Mouse (Mus musculus) c-Kit-negative CD71-positive TER-119-positive erythroid progenitor cells, embryonic 14.5 days (primary cell): ENCODE measurements around the gene Dpagt1.
"Not testable (repeated sequence)": the region's sequence is repeated elsewhere in the genome, so short reads cannot be mapped to it uniquely, and the experiment has no call there.

Experiments
- DNase-seq: peaks from one replicate; pipeline ENCODE4 v3.0.0-alpha.2; 2013; ENCODE audit warnings: low read depth, low spot score

The Dpagt1 gene

DNA sequence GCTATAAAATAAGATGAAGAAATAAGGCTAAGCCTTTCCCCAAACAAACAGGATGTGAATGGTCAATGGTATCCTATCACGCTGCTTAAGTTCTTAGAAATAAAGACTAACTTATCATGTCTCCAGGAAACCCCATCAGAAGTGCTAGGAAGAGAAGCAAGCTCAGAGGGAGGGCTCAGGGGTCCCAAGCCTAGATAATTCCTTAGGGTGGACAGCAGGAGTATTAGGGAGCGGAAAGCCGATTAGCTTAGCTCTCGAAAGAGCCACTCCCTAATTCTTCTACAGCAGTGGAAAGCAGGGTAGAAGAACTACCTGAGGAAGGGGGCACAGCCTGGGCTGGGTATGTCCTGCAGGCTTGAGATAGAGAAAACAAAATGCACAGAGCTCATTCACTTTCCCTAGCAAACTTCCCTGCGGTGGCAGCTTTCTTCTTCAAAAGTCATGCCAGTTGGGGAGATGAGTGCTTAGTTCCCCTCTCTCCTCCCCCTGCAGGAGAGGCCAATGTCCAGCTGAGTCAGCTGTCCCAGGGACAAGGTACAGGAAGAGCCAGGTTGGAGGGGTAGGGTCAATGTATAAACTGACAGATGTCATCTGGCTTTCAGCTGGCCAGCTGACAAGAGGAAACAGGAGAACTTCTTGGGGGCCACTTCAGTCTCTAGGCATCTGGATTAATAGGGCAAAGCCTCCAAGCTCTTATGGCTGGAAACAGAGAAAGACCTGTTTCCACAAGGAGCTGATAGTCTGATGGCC, 7.6 kb upstream of the Dpagt1 start:
- DNase-seq: no peak

DNA sequence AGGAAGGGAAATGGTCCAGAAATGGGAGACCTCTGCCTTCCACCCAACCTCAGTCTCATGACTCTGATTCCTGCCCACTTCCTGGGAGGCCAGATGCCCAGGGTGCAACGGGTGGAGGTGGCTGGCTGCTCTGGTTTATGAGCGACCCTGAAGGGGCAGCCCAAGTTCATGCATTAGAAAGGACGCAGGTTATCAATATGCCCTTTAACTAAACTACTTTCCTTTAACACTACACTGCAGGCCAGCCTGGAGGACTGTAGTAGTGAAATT, 7.1 kb upstream of the Dpagt1 start:
- no peak for DNase-seq

DNA sequence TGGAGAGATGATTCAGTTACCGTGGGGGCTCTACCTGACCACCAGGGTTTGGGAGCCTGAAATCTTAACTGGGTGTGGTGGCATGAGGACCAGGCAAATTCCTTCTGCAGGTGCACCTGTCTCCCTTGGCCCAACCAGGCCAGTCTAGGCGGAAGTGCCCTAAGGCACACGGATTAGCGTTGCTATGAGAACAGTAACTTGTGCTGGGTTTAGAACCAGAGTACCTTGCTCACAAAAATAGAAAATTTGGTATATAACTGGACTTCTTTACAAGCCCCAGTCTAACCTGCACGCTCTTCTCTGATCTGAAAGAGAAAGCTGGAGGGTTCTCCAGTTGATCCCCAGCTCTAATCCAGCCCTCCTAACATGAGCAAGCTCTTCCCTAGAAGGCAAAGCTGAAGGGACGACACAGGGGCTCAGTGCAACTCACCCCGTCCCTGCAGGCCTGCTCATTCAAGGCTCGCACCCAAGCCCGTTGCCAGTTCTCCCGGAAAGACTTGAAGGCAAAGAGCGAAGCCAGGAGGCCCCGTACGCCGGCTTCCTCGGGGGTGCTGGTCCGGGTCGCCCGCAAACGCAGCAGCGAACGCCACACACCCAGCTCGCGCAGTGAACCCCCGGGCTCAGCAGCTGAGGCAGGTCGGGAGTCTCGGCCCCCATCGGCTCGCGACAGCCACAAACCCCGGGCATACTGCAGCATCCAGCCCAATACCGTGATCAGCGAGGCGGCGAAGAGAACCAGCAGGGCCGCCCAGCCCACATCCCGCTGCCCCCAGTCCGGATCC, 6.5 kb upstream of the Dpagt1 start:
- DNase-seq: no peak

DNA sequence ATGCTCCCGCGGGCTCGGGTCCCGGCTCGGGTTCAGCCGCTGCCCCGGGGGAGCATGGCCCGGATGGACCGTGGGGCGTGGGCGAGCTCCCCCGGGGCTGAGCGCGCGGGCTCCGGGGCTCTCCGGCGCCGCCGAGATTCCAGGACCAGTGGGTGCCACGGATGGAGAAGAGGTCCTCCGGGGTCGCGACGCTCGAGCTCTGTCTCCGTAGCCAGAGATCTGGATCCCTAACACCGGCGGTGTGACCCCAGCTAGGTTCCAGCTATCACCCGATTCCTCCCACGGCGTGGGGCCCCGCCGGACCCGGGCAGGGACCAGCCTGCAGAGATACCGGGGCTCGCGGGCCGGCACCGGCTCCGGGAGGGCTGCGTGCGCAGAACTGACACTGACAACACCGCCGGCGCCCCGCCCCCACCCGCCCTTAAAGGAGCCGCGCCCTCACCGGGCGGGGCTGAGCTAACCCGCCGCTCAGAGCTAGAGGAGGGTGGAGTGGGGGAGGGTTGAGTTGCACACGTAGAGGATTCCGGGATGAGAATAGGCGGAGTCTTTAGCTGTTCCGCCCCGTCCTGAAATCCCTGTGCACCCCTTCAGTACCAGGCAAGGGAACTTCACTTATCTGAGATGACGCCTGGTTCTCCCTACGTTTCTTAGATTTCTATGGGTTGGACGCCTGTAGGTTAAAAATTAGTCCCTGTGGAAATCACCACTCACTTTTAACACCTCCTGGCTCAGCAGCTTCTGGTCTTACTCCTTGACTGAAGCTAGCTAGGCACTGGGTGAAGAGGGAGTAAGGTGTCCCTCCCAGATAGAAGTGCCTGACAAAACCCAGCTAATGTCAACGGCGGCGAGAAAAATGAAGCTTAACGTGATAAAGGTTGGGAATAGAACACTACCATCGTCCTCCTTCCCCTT, 5.7 kb upstream of the Dpagt1 start, which contains the start of gene C2cd2l:
Gene C2cd2l, minus strand, starts transcription at position 399 of the 912 bp plus-strand sequence.
- peak; percentile 95 for DNase-seq

DNA sequence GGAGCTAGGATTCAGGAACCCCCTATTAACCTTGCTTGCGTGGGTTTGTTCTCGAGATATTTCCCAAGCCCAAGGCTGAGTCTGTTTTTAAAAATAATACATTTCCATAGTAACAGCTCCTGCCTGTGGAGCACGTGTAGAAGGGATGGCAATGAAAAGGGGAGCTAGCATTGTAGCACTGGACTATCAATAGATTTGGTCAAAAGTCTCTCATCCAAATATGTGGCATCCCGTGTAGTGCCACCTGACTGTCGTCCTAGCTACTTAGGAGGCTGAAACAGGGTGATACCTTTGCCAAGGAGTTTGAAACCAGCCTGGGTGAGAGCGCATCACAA, 5.1 kb upstream of the Dpagt1 start:
- no peak for DNase-seq

DNA sequence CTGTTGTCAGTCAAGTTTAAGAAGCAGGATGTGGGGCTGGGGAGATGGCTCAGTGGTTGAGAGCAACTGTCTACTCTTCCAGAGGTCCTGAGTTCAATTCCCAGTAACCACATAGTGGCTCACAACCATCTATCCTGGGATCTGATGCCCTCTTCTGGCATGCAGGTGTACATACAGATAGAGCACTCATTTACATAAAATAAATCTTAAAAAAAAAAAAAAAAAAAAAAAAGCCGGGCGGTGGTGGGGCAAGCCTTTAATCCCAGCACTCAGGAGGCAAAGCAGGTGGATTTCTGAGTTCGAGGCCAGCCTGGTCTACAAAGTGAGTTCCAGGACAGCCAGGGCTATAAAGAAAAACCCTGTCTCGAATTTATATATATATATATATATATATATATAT, 2.2 kb upstream of the Dpagt1 start:
- DNase-seq: not testable (repeated sequence)

DNA sequence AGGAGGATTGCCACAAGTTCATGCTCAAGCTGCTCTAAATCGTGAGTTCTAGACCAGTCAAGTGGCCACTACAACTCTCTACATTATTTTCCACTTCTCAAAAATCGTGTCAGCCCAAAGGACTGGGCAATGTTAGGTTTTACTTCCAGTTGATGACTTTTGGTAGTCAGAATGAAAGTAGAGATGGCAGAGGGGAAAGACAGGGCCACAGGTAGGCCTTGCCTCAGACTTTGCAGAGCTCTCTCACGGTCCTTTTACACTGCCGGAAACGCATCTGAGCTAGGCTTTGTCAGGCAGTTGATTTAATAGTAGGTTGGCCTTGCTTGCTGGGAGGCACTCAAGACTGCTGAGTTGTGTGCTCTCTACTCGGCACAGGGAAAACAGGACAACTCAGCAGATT, 1.7 kb upstream of the Dpagt1 start:
- DNase-seq: no peak

DNA sequence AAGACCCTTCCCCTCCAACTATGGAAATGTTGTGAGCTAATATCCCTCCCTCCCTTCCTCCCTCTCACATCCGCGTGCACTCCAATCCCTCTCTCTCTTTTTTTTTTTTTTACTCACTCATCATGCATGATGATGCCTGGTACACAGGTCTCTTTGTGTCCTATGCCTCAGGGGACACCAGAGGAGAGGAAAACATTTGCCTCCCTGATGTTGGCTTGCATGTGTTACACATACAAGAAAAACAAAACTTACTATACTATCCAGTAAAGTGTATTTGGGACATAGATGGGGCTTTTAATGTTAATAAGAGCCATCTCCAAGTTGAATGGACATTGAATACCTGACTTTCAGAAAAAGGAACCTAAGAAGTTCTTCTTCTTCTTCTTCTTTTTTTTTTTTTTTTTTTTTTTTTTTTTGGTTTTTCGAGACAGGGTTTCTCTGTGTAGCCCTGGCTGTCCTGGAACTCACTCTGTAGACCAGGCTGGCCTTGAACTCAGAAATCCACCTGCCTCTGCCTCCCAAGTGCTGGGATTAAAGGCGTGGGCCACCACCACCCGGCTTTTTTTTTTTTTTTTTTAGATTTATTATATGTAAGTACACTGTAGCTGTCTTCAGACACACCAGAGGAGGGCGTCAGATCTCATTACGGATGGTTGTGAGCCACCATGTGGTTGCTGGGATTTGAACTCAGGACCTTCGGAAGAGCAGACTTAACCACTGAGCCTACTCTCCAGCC, 619 bp upstream of the Dpagt1 start:
- DNase-seq: not testable (repeated sequence)

DNA sequence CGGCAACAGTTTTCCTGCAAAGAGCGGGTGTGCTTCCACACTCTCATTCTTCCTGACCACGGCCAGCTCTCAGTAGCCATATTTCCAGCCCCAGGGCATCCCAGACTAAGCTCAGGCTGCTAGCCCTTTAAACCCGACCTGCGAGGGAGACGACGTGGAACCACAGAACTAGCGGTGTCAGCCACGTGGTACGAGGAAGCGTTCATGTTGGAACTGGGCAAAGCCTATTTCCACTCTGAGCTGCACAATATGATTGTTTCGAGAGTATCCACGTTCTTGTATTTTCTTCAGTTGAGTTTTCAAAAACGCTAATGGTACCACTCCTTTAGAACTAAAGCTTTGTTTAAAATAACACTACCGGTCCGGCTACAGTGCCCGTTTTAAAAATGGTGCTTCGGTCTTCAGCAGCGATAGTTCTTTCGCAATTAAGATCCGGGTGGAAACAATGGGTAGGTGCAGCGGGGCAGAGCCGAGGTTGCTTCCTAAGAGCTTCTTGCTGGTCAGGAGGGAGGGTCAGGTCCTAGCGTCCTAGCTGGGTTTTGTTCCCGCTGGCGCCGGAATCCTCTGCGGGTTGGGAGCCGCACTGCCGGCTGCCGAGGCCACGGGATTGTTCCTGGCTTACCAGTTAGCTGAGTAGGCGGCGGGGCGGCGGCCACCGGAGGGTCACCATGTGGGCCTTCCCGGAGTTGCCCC, 698 bp downstream of the Dpagt1 start:
- DNase-seq: no peak

DNA sequence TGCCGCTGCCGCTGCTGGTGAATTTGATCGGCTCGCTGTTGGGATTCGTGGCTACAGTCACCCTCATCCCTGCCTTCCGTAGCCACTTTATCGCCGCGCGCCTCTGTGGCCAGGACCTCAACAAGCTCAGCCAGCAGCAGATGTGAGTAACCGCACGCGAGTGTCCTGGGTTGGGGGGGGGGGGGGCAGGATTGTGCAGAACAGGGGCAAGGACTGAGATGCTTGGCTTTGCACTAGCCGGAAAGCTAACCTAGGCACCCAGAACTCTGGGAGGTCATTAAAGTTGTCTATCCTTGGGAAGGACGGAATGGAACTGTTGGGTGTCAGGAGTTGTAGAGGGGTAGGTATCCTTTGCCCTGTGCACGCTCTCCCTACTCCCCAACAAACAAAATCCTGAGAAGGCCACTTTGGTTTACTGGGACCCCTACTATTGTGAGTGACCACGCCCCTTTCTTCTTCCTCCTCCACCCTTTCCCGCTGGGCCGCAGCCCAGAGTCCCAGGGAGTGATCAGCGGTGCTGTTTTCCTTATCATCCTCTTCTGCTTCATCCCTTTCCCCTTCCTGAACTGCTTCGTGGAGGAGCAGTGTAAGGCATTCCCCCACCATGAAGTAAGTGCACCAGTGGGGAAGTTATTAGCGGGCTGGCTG, 1.4 kb downstream of the Dpagt1 start:
- no peak for DNase-seq

DNA sequence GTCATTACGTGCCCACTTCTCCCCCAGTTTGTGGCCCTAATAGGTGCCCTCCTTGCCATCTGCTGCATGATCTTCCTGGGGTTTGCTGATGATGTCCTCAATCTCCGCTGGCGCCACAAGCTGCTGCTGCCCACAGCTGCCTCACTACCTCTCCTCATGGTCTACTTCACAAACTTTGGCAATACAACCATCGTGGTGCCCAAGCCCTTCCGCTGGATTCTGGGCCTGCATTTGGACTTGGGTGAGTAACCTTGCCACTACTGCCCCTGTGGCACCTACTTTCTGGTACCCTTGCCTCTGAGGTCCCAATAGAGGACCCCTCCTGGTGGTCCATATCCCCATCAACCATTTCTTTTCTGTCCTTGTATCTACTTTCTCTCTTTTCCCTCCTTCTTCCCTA, 2.1 kb downstream of the Dpagt1 start:
- no peak for DNase-seq

DNA sequence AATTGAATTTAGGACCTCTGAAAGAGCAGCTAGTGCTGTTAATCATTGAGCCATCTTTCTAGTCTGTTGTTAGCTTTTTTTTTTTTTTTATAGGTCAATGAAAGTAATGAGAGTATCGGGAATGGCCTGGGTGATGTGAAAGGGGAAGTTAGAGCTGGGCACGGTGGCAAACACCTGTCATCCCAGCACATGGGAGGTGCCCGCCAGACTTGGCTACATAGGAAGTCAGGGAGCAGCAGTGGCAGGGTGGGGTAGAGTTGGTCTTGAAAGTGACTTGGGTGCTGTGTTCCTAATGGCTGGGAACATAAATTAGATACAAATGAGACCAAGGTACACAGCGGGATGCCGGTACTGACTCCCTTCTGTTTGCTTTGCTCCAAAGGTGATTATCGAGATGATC, 4.9 kb downstream of the Dpagt1 start:
- DNase-seq: no peak

DNA sequence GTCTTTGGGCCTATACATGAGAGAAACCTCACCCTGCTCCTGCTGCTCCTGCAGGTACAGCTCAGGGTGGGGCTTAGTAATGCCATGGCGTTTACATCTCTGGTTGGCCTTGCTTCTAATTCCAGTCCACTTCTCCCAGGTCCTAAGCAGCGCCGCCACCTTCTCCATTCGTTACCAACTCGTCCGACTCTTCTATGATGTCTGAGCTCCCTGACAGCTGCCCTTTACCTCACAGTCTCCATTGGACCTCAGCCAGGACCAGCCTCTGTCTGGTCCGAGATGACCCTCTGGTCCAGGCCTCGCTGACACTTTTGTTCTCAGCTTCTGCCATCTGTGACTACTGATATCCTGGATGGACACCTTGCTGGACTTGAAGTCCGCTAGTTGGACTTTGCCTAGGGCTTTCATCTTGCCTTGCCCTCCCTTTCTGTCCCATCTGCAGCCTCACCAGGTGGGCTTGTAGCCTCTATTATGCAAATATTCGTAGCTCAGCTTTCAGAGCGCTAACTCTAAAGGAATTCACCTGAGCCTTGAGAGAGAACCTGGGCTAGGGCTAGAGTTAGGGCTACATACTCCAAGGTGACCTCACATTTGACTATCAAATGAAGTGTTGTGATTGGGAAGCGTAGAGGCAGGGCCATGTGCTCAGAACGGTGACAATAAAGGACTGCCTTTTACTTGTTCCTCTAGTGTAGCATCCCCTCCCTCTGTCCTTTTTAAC, 7.3 kb downstream of the Dpagt1 start:
- no peak for DNase-seq

DNA sequence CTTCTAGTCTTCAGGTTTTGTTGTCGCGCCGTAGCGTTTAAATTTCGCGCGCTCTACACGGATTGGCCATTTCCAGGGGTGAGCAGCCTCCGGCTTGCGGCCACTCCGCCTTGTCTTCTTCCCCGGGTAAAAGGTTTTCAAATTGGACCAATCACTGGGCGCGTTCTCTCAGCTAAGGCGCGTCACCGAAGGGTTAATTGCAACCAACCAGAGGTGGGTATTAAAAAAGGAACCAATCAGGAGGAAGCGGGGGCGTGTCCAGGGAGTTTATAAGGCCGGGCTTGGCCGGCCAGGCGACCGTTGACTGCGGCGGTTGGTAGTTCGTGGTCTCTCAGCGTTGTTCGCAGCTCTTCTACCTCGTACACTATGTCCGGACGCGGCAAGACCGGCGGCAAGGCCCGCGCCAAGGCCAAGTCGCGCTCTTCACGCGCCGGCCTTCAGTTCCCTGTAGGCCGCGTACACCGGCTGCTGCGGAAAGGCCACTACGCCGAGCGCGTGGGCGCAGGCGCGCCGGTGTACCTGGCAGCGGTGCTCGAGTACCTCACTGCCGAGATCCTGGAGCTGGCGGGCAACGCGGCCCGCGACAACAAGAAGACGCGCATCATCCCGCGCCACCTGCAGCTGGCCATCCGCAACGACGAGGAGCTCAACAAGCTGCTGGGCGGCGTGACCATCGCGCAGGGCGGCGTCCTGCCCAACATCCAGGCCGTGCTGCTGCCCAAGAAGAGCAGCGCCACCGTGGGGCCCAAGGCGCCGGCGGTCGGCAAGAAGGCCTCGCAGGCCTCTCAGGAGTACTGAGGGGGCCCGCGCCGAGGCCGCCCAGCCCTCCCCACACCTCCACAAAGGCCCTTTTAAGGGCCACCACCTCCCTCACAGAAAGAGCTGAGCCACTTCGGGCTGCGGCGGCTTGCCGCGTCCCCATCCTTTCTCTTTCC, 8.8 kb downstream of the Dpagt1 start, which contains the start of gene H2afx:
Gene H2afx, plus strand, starts transcription at position 299 of the 935 bp plus-strand sequence.
- peak; percentile 99 for DNase-seq

DNA sequence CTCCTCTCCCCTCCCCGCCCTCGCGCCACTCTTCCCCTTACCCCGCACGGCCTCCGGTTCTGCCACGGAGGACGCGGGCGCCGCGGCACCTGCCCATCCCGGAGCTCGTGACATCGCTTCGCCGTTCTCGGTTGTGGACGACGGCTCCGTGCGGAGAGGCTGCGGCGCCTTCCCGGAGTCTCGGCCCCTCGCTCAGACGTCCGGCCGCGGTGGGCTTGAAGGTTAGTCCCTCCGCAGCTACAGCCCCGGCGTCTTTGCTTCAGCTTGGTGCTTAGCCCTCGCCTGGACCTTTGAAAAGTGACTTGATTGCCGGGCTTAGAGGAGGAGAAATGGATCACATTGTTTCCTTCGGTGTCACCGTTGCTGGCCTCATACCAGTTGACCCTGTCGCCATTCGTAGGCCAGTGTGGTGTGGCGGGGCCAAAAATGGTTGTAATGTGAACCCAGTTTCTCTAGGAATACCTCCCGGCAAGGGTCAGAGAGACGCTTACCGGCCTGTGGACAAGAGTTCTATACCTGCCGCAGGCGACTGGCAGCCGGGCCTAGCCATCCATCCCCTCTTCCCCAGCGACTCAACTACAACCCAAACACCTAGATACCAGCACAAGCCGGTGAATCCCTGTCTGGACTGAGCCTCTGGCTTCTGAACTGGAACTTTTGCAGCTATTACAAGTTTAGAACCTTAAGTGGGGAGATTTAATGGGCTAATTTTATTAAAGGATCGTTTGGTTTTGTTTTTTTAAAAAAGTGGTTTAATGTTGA, 9.7 kb downstream of the Dpagt1 start:
- DNase-seq: no peak

DNA sequence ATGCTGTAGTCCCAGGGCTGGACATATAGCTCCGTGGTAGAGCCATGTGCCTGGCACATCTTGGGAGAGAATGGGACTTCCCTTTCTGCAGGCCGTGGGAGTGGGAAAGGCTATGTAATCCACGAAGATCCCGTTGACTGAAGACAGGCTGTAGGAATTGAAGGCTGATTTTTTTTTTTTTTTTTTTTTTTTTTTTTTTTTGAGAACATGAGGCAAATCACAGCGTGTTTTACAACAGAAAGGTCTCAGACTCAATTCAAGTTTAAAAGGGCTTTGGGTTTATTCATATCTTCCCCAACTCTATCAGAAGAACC, 10.2 kb downstream of the Dpagt1 start:
- no peak for DNase-seq

DNA sequence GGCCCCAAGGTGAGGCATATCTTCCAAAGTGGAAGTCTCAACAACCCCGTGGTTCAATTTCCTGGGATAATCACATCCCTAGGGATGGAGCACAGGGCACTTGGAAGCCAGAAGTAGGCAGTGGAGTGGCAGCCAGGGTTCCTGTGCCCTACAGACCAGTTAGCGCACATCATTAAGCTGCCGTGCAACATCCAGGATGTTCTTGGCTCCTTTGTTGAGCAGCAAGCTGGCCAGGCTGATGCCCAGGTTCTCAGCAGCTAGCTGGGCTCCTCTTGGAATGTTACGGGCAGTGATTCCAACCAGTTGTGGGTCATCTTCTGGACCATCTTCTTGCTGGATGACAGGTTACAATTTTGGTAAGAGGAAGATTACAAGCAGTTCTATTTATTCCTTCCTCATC, 10.7 kb downstream of the Dpagt1 start:
- DNase-seq: not testable (repeated sequence)

DNA sequence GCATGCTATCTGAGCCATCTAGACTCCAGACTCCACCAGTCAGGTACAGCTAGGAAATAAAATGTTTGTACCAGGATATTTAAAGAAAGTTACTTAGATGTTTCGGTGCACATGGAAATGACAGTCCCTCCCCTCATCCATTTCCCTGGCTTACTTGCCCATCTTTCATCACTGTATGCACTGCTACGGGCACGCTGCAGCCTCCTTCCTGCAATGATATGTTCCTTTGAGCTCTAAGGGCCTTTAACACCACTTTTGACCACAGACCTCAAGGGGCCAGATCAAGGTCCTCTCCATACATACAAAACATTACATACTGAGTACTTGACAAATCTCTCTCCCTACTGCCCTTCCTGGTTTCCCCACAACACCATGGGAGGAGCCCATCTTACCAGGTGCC, 11.1 kb downstream of the Dpagt1 start:
- no peak for DNase-seq
